Mouse (Mus musculus) layer of hippocampus, postnatal 36 days (tissue): Measurements from ENCODE around the gene Slf1. TPM values are rescaled to one million over a fixed set of nuclear protein-coding genes. Genes with fewer than 3 reads are reported as not detected.

Source experiments
- total RNA-seq, 2 experiments: library from RNA; stranded (reverse); gene quantifications; 2 replicates each; pipeline ENCODE4 v1.2.3; 2021

Slf1 gene
- total RNA-seq, 2 experiments from 2014 or later, result 15.7 to 18.4 TPM

Other genes with a start within 250 kb of the Slf1 start
- 10 to 100 TPM; 19.7 to 22.7 TPM for gene 2210408I21Rik, start 67 bp upstream of the Slf1 start, total RNA-seq